Mouse (Mus musculus) adrenal gland, adult 18-20 months (tissue): Measurements from ENCODE around the gene Ect2. TPM values are rescaled to one million over a fixed set of nuclear protein-coding genes. Genes with fewer than 3 reads are reported as not detected.

Source experiments
- DNase-seq, 2 experiments: peaks; one replicate each; pipeline ENCODE4 v3.0.0; 2021 to 2022; ENCODE audit warnings: low spot score in 2 of 2
- total RNA-seq, 2 experiments: library from RNA; stranded (reverse); gene quantifications; 1 replicate in 1 of 2; 2 replicates in 1 of 2; pipeline ENCODE4 v1.2.3; 2021

Gene Ect2
- total RNA-seq, 2 experiments from 2014 or later = 1.7 to 2.5 TPM

GRCm38 (mm10) chr3:27080061-27080770, 73.5 kb downstream of the Ect2 start:
- no peak for DNase-seq

DNA sequence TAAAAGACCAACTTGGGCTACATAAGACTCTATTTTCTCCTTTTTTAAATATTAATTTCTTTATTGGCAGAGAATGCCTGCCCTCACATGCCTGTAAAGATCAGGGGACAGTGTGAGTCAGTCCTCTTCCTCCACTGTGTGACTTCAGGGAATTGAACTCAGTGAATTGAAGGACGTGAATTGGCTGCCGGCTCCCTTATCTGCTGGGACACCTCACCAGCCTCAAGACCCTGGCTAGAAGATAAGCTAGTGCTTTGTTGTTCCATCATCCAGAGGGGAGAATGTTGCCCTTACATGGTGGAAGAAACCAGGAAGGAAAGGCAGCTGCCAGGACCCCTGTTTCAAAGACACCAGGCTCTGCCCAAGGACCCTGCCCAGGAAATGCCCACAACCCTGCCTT, 79.8 kb downstream of the Ect2 start:
- DNase-seq = no peak

GRCm38 (mm10) chr3:27071706-27072105, 82.0 kb downstream of the Ect2 start:
- no peak for DNase-seq

- no peak for DNase-seq
Observed at GRCm38 (mm10) chr3:27070340-27070739, 83.3 kb downstream of the Ect2 start.

DNA sequence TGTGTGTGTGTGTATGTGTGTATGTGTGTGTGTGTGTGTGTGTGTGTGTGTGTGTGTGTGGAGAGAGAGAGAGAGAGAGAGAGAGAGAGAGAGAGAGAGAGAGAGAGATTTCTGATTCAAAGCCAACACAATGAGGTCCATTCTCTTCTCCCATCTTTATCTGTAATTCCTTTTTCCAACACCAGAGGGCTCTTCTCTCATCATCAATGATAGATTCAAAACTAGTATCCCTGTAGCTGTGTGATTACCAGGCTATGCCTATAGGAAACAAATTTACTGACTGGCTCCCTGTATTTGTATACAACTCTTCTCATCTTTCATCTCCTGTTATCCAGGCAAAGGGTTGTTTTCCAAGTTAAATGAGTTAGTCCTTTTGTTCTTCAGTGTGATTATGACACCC, 86.5 kb downstream of the Ect2 start:
- no peak for DNase-seq

GRCm38 (mm10) chr3:27064886-27065285, 88.8 kb downstream of the Ect2 start:
- no peak for DNase-seq

DNA sequence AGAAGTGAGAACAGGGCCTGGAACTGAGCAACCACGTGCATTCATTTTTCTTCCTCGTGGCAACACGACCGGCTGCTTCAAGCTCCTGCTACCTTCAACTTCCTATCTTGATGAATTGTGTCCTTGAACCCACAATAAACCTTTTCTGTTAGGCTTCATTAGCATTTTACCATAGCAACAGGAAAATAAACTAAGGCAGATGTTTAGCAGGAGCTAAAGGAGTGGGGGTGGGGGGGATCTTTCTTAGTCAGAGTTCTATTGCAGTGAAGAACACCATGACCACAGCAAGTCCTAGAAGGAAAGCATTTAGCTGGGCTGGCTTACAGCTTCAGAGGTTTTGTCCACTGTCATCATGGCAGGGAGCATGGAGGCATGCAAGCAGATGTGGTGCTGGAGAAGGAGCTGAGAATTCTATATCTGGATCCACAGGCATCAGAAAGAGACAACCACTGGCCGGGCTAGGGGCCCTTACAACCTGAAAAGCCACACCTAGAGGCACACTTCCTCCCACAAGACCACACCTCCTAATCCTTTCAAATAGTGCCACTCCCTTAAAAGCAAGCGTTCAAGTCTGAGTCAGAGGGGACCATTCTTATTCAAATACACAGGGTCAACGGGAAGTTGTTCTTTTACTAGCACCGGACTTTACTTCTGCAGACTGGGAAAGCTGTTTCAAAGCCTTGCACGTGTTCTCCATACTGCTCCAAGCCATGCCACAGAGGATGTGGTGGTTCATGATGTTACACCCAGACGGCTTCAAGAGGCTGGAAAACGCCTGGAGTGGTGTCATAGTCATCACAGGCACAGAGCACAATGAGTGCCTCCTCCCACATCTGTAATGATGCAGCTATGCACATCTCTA, 90.0 kb downstream of the Ect2 start:
- no peak for DNase-seq

DNA sequence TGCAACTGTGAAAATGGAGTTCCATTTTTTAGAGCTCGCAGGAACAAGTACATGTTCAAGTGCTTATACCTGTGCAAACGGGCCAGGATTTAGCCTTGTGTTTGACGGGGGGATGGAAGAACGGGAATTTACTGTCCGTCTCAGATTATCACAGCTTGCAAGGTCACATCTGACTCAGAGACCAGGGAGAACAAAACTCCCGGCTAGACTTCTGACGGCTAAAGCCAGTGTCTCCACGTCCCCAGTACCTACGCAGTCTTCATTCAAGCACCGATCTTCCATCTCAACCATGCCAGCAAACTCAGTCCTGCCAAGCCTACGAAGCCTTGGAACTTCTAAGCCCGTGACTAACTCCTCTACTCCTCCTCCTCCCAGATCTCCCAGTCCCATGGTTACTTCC, 93.2 kb downstream of the Ect2 start:
- DNase-seq = peak in 1 of 2 experiments; percentile 18

GRCm38 (mm10) chr3:27059529-27060322, 94.0 kb downstream of the Ect2 start:
- no peak for DNase-seq

GRCm38 (mm10) chr3:27055471-27055870, 98.2 kb downstream of the Ect2 start:
- no peak for DNase-seq

- DNase-seq = peak in 1 of 2 experiments; percentile 17
Observed at GRCm38 (mm10) chr3:27054766-27055165, 98.9 kb downstream of the Ect2 start.

Other genes with a start within 250 kb of the Ect2 start
- 100 to 1,000 TPM in 1 of 2 experiments, 10 to 100 TPM in 1; 58.0 to 207 TPM for gene Nceh1, start 29.1 kb upstream of the Ect2 start, total RNA-seq
- 1 to 10 TPM; 6.1 to 8.6 TPM for gene Tnfsf10, start 163.2 kb upstream of the Ect2 start, total RNA-seq
- not detected for gene Ghsr, start 217.5 kb upstream of the Ect2 start, total RNA-seq